Mouse (Mus musculus) kidney, adult 11 months (tissue): Measurements from ENCODE around the gene Paqr6.

Experiments
- DNase-seq: peaks from one replicate; pipeline ENCODE4 v3.0.0; 2022

The Paqr6 gene

DNA sequence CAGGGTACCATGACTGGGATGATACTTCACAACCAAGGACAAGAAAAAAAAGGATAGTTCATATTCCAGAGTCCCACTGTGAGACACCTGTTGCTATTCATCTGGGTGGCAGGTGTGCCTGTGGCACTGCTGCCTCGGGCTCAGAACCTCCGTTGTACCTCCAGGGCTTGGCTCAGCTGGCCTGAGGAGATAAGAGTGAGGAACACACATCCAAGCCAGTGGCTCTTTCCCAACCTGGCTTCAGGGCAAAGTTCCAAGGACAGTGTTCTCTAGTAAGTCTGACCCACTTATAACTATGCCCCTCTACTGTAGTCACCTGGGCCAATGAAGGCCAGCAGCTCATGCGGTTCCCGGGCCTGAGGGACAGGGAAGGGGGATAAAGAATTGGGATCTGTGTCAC is 47.3 kb downstream of the Paqr6 start:
- DNase-seq: no peak

DNA sequence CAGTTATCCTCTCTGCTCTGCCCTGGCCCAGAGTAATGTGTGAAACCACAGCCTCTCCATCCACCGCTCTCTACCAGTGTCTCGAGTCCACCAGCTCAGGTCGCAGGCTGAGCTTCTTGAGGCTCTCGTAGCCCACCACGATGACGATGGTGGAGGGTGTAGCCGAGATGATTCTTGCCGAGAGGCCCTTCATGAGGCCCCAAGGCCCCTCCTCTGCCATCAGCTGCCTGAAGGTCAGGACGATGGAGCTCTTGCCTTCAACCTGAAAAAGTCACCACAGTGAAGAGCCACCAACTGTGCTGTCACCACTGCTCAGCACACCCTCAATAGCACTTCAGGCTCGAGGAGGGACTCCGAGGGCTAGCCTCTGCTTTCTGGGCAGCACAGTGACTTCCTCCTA is 48.3 kb downstream of the Paqr6 start:
- no peak for DNase-seq

DNA sequence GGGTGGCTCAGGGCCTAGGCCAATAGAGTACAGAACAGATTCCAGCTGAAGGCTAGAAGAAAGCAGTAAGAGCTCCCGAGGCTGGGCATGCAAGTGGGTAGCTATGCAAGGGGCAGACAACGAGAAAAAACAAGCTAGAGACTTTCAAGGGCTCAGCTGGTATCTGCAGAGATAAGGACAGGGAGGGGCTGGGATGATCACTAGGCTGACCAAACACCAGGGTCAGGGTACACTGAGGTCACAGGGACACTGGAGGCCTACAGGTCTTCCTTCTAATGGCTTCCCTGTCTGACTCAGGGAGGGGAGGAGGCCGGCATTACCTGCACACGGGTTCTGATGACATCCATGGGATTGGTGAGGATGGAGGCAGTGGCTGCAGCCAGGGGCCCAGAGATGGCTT is 51.3 kb downstream of the Paqr6 start:
- no peak for DNase-seq

DNA sequence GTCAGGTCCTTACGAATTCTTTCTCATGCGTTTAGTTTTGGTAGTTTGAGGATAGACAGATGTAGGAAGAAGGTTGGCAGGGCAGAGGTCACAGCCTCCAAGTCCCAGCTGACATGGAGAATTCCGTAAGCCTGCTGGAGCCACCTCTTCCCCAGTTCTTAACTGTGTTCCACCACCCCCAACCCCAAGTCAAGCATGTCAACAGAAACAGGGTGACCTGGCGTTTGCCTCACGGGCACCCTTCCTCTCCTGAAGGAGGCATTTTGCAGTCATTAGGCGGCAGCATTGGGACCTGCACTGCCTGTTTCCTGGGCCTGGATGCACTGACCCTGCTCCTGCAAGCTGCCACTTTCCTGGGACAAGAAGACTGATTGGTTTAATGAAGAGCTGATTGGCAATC is 53.6 kb downstream of the Paqr6 start:
- no peak for DNase-seq
